Mouse (Mus musculus): ENCODE results near the gene Mov10.

DNA sequence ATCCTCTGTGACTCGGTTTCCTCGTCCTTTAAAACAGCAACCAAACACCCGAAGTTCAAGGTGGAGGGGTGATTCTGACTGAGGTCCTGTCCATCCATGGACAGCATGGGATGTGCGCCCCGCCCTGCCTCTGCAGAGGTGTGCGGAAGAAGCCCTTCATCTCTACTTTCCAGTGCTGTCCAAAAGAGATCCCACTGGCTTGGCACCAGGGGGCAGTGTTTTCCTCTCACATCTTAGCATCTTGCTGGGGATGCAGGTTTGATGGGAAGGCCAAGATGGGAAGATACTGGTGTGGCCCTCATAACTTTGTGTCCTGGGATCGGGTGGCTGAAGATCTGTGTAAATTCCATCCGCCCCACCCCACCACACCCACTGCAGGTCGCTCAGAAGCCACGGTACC is 48.3 kb downstream of the Mov10 start:
- TF ChIP-seq CTCF (conservative IDR thresholded peaks at IDR 0.05; ENCODE audit: insufficient read depth, insufficient read length, low read depth, low read length), result peak; percentile 83
- no peak for TF ChIP-seq POLR2A (IDR thresholded peaks at IDR 0.05; ENCODE audit: low read depth, low read length)

Measured in kidney, adult 2 months (tissue).